Mouse (Mus musculus): ENCODE measurements around the gene Olfr978.
"Not testable (repeated sequence)": the region's sequence is repeated elsewhere in the genome, so short reads cannot be mapped to it uniquely, and the experiment has no call there.

GRCm38 (mm10) chr9:39961033-39961432 is 30.9 kb upstream of the Olfr978 start, which contains the start of gene Olfr976:
- TF ChIP-seq GATA1 (IDR thresholded peaks at IDR 0.05; ENCODE audit: borderline replicate concordance, low read length); FLI1 (IDR thresholded peaks at IDR 0.05; ENCODE audit: low read length): not testable (repeated sequence)
